Mouse (Mus musculus) yolk sac, embryonic 10.5 days (tissue): Measurements from ENCODE around the gene Yipf2.
"Not testable (repeated sequence)": the region's sequence is repeated elsewhere in the genome, so short reads cannot be mapped to it uniquely, and the experiment has no call there.

Experiments
- DNase-seq: peaks from one replicate; pipeline ENCODE4 v3.0.0-alpha.2; 2017; ENCODE audit warnings: low spot score

Gene Yipf2

GRCm38 (mm10) chr9:21598198-21598597 is 5.6 kb upstream of the Yipf2 start:
- DNase-seq: no peak

GRCm38 (mm10) chr9:21594838-21595237 is 2.2 kb upstream of the Yipf2 start:
- DNase-seq: no peak

- DNase-seq: not testable (repeated sequence)
Observed at GRCm38 (mm10) chr9:21594350-21594749, 1.7 kb upstream of the Yipf2 start.

- DNase-seq: peak; percentile 41
Observed at GRCm38 (mm10) chr9:21593122-21593721, 594 bp upstream of the Yipf2 start.

GRCm38 (mm10) chr9:21591831-21592702 is 561 bp downstream of the Yipf2 start:
- no peak for DNase-seq

GRCm38 (mm10) chr9:21591127-21591830 is 1.3 kb downstream of the Yipf2 start:
- DNase-seq: no peak

- DNase-seq: no peak
Observed at GRCm38 (mm10) chr9:21589538-21589937, 3.1 kb downstream of the Yipf2 start.

- no peak for DNase-seq
Observed at GRCm38 (mm10) chr9:21588350-21588749, 4.3 kb downstream of the Yipf2 start.

- DNase-seq: no peak
Observed at GRCm38 (mm10) chr9:21587678-21588349, 4.8 kb downstream of the Yipf2 start.

- no peak for DNase-seq
Observed at GRCm38 (mm10) chr9:21585401-21585800, 7.2 kb downstream of the Yipf2 start.

- DNase-seq: no peak
Observed at GRCm38 (mm10) chr9:21578226-21578625, 14.4 kb downstream of the Yipf2 start.

- no peak for DNase-seq
Observed at GRCm38 (mm10) chr9:21576286-21576685, 16.3 kb downstream of the Yipf2 start.

- DNase-seq: no peak
Observed at GRCm38 (mm10) chr9:21575253-21575652, 17.4 kb downstream of the Yipf2 start.

- DNase-seq: no peak
Observed at GRCm38 (mm10) chr9:21574012-21574801, 18.4 kb downstream of the Yipf2 start.

- DNase-seq: no peak
Observed at GRCm38 (mm10) chr9:21568657-21569255, 23.9 kb downstream of the Yipf2 start.

GRCm38 (mm10) chr9:21567051-21567450 is 25.6 kb downstream of the Yipf2 start:
- no peak for DNase-seq

- no peak for DNase-seq
Observed at GRCm38 (mm10) chr9:21566538-21566937, 26.1 kb downstream of the Yipf2 start.

GRCm38 (mm10) chr9:21565004-21565586 is 27.5 kb downstream of the Yipf2 start:
- no peak for DNase-seq

GRCm38 (mm10) chr9:21564420-21564819 is 28.2 kb downstream of the Yipf2 start:
- DNase-seq: no peak

- DNase-seq: no peak
Observed at GRCm38 (mm10) chr9:21559151-21559550, 33.5 kb downstream of the Yipf2 start.

- peak; percentile 48 for DNase-seq
Observed at GRCm38 (mm10) chr9:21558366-21558765, 34.3 kb downstream of the Yipf2 start.
